Mouse (Mus musculus) c-Kit-positive CD71-positive TER-119-negative erythroid progenitor cells, embryonic 14.5 days (primary cell): ENCODE measurements around the gene Naaa.

Experiments
- DNase-seq: peaks from one replicate; pipeline ENCODE4 v3.0.0-alpha.2; 2013; ENCODE audit warnings: low read depth

Naaa gene

DNA sequence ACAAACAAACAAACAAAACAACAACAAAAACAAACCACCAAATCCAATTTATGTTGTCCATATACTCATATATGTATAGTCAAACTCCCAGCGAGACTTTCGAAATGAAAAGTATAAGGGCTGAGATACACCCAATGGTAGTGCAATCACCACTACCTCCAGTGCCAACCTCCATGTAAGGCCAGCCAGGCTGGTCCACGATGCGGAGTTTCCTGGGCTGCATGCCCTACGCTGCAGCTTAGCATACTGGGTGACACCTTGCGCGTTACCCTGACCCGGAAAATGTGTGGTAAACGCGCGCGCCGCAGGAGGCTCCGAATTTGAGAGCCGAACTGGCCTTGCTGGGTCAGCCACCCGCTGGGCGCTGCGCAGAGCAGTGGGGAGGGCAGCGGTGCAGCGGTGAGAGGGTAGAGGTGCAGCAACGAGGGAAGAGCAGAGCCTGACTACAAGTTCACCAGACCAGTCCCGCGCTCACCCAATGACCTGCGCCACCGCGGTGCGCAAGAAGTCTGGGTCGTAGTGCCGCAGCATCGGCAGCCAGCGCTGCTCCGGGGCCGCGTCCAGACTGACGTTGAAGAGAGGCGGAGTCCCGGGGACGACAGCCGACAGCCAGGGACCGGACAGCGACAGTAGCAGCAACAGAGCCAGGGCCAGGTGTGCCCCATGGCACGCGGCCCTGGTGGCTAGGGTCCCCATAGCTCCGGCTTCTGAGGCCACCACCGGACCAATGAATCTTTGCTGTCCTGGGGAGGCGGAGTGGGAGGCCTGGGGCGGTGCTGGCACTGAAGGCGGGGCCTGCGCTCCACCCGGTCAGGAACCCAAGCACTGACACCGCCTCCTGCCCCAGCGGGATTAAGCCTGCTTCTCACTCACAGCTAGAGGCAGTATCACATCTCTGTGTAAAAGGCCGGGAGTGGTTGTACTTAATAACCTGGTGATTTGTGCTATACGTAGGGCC lies at the start of gene Naaa:
TSS of gene Naaa (minus strand) at position 734 of the 958 bp plus-strand sequence.
- DNase-seq = peak; percentile 67

DNA sequence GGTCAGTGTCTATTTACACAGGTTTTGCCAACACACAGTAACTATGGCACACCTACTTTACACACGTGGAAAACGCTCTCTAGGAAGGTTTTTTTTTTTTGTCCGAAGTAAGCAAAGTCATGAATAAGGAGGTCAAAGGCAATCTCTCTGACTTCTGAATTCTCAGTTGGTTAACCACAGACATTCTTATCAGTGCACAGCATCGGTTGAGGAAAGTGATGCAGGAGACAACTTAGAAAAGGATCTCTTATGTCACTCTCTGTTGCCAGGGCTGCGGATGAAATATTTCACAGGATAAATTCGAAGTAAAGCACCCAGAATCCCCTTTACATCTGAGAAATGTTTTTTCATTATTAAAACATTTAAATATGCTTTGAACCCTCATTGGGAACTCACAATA lies 49.4 kb upstream of the Naaa start:
- DNase-seq = no peak

DNA sequence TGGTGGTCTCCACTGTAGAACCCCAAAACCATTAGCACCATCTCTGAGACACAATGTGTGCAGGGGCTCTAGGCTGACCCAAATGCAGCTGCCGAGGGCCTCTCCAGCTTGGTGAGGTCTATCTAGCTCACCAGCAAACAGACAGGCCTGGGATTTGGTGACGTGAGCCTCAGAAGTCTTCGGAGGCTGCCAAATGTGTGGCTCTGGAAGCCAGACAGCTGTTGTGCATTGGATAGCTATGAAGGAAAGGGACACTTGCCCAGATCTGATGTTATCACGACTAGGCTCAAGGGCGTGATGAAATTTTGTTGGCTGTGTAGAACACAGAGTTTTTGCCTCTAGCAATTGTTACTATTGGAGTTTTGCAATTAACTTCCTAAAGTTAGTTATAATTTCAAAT lies 45.3 kb upstream of the Naaa start:
- no peak for DNase-seq

DNA sequence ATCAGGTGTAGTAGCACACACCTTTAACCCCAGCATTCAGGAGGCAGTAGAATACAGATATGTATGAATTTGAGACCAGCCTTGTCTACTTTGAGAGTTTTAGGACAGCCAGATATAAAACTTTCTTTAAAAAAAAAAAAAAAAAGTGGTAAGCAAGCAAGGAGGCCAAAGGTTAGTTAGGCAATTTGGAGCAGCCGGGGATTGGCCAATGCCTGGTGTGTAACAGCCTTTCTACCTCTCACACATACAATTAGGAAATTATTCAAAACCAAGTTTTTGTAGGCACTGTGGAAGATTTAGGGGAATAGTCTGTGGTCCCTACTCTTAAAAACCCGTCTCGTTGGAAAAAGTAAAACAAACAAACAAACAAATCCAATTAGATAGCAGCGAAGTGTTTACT lies 44.6 kb upstream of the Naaa start:
- DNase-seq = no peak

DNA sequence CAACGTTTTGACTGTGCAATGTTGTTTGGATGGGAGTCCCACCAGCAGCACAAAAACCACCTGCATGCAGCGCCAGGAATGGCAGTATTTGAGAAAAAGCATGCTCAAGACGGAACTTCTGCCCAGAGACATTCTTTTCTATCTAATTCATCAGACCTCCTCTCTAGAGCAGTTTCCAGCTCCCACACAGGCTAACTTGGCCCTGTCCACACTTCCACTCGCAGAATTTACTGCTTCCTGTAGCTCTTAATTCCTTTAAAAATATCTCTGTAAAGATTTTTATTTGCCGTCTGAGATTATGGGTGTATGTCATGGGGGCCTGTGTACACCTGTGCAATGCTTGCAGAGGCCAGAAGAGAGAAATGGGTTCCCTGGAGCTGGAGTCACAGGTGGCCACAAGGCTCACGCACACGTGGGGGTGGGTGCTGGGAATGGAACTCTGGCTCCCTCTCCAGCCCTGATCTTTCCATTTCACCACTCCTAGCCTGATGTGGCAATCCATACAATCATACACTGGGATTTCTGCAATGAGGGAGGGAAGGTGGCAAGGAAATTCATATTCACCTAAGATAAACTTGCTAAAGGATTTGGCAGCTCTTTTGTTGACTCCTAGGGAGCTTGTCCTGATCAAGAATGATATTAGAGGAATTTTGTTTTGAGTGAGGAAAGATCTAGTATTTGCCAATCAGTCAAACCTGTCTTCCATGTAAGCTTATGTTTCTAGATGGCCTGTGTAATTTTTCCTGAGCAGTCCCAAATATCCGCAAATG lies 43.8 kb upstream of the Naaa start:
- DNase-seq = no peak

DNA sequence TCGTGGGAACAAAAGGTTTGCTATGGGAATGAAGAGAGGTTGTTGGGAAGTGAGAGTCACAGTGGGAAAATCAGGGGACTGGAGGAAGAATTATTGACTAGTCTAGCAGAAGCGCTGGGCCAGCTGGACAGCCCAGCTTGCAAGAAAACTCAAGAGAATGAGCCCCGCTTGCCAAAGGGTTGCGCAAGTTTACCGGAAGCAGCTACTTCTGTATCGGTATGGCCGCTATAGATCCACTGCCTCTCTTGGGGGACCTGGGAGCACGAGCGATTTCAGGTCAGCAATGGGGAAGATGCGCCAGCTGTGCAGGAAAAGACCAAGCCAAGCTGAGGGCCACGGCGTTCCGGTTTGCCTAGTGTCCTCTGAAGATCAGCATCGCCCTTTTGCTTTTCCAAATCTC lies 40.6 kb upstream of the Naaa start:
- DNase-seq = no peak

DNA sequence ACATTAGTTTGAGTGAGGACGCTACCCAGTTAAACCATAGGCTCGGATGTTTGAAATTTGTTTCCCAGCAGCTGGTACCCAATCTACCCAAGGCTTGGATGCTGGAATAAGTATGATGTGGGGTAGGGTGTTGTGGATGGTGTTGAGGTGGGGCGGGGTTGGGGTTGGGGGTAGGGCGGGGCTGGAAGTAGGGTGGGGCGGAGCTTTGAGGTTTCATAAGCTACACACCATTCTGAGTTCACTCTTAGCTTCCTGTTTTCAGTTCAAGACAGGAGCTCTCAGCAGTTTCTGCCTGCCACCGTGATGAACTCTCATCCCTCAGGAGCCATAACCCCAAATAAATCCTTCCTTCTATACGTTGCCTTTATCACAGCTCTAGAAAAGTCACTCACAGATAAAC lies 40.1 kb upstream of the Naaa start:
- DNase-seq = no peak

DNA sequence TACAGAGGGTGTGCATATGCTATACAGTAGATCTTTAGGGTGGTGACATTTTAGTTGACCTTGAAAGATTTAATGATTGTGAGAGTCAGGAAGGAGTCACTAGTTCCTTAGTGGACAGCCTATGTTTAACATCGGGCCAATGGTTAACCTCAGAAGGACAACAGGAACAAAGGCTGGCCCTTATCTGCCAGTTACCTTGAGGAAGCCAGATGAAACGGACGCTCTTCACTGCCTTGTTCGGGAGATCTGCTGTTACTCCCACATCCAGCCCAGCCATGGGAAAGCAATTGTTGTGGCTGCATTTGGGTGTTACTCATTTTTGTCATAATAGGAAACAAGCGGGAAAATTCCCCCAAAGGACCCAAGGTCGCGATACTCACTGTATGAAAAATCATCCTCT lies 35.8 kb upstream of the Naaa start:
- no peak for DNase-seq

DNA sequence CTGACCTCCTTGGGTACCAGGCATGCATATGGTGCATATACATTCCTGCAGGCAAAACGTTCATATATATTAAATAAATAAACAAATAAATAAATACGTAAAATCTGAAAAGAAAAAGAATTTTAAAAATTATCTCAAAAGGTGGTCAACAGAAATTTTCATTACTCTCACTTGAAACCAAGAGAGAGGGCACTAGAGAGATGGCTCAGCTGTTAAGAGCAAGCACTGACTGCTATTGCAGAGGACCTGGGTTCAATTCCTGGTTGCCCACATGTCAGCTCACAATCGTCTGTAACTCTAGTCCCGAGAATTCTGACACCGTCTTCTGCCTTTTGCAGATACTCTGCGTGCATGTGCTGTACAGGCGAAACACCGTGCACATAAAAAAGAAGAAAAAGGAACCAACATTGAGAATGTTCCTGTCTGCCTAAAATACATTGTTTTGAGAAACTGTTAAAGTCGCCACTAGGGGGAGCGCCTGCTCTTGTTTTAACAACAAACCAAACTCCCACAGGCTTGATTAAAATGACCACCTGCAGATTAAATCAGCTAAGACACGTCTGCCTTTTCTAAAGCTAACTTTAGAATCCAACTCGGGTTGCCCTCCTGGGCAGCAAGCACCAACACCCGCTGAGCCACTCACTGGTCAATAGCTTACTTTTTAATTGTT lies 34.2 kb upstream of the Naaa start:
- DNase-seq = peak; percentile 79

DNA sequence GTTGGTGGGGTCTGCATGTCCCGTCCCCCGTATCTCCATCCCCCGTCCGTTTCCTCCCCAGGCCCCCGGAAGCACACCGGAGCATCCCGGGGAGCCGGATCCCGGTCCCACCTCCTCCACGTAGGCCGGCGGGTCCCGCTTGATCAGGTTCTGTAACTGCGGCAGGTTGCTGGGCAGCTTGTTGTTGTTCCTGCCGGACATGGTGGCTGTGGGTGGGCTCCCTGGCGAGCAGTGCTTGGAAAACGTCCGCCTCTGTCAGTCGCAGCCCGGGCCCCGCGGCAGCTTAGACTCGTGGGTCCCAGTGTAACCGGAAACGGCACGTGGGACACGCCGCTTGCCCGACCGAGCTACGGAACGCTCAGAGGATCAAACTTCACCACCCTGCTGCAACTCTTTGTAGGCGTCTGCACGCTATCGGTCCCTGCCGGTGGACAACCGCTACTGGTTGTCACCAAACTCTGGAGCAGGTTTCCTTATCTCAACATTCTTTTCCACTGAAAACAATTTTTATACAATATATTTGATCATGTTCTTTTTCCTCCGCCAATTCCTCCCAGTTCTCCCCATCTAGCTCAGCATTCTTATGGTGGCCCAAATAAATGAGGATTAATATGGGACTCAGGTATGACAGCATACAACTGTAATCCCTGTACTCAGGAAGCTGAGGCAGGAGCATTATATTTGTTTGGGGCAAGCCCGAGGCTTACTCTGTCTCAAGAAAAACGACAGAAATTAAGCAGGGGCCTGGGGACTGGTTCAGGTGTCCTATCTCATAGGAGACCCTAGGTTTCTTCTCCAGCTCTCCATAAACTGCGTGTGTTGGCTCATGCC lies 31.9 kb upstream of the Naaa start, which contains the start of gene Sdad1:
TSS of gene Sdad1 (minus strand) at position 799 of the 831 bp plus-strand sequence.
- peak; percentile 91 for DNase-seq

DNA sequence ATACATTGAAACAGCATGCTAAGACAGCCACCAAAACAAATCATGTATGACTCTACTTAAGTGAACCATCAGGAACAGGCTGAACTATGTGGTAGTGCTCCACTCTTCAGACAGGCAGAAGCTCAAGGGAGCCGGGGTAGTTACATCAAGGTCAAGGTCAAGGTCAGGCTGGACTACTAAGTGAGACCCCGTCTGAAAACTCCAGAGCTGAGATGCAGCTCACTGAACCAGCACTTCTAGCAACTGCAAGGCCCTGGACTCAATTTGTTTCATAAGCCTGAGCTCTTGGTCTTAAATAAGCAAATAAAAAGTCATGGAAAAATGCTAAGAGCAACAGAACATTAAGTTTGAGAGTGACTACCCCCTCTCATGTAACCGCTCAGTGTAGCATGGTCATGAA lies 26.3 kb upstream of the Naaa start:
- DNase-seq = no peak

DNA sequence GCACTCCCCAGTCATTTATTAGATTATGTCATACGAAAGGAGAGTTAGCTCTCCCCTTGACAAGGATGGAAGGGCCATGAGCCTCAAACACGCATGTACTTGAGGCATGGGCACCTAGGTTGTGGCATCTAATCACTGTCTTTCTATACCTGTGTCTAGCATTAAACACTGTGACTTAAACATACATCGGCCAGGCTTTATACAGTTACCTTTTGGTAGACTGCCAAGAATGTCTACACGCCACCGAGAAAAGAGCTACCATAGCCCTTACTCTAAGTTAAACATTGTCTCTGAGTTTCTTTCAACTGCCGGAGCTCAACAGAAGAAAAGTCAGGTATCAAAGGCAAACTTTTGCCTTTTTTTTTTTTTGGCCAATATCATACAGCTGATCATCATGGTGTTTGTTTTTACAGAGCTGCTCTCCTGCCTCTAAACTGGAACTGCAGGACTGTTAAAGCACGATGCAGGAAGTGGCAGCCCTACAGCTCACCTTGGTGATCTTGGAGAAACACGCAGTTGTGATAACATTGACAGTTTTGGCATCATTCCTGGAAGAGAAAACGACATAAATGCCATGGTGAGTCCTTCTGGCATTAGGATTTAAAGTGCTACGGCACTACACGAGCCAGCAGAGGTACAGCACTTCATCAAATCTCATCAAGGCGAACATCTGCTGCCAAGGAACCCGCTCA lies 24.3 kb upstream of the Naaa start:
- DNase-seq = no peak

DNA sequence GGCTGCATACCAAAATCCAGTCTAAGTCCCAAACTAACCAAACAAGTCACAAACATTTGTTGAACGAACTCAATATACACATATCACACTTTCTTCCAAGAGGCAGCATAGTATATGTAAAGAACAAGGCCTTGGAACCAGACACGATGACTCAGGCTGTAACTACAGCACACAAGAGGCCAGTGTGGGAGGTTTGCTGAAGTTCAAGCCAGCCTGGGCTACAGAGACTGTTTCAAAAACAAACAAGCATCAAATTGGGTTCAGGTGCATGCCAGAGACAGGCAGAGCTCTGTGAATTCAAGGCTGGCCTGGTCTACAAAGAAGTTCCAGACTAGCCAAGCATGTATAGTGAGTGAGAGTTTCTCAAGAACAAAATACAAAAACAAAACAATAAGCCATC lies 16.6 kb upstream of the Naaa start:
- no peak for DNase-seq

DNA sequence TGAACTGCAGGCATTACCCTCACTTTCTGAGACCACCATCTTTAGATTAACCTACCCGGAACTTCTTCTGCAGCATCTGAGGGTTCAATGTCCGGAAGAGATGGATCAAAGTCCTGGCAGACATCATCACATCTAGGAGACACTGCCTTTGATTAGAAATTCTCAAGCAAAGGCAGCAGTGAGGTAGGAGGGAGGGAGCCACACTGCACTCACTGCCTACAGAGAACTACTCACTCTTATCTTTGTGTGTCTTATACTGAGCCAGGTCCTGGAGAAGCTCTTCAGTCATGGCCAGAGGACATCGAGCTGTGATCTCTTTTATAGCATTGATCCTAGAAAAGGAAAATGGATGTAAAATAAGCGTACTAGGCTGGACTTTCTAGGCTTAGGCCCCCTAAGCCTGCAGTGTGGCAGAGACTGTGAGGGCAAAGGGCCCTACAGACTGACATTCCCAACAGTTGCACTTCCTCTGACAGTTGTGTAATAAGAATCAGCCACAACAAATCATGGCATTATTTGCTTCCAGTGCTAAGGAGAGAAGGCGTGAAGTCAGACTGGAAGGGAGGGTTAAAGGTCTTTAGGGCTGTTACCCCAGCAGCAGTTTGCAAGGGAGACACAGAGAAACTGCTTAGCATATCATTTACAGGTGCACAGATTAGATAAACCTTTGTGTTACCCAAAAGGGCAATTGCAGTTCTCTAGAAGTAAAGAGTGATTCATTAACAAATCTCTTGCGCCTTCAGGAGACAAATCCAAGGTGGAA lies 13.9 kb upstream of the Naaa start:
- no peak for DNase-seq

DNA sequence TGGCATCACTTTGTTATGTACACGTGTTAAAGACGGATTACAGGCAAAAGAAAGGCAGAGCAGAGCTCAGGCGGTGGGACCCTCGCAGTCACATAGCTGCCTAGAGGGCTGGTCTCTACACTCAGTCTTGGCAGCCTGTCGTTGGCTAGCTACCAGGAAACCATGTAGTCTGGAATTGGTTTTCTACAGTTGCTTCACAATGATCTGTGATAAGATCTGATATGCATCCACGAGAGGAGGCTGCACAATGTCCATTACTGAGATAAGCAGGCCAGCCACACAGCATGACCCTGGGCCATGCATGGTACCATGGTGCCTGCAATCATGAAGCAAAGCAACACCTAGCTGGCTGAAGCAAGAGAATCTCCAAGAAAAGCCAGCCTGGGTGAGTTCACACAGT lies 9.9 kb upstream of the Naaa start:
- no peak for DNase-seq

DNA sequence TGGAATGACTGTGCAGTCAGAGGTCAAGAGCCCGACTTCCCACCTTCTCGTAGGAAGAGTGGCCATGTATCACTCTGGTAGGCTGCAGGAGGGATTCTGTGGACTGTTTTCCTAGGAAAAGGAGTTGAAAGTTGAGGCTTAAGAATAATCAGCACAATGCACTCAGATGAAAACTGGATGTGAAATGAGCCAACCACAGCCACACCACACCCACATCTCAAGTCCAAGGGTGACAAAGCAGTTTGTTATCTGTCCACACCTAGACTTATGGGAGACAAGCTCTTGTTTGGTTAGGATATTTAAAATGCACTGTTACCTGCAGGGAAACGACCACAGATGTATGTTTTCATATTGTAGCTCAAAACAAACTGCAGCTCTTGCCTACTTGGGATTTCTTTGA lies 5.1 kb upstream of the Naaa start:
- DNase-seq = peak; percentile 65

DNA sequence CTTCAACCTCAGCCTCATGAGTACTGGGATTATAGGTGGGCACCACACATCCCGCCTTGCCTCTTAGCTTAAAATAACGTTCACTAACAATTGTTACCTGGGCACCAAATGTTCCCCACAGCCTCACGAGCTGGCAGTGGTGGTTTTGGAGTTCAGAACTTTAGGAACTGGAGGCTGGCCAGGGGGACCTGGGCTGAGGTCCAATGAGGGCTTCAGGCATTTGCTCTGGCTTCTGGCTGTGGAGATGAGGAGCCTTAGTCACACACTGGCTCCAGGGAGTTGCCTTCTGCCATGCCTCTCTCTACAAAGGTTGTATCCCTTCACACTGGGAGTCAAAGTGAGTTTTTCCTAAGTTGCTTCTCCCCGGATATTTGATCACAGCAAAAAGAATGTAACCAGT lies 4.6 kb upstream of the Naaa start:
- DNase-seq = no peak

DNA sequence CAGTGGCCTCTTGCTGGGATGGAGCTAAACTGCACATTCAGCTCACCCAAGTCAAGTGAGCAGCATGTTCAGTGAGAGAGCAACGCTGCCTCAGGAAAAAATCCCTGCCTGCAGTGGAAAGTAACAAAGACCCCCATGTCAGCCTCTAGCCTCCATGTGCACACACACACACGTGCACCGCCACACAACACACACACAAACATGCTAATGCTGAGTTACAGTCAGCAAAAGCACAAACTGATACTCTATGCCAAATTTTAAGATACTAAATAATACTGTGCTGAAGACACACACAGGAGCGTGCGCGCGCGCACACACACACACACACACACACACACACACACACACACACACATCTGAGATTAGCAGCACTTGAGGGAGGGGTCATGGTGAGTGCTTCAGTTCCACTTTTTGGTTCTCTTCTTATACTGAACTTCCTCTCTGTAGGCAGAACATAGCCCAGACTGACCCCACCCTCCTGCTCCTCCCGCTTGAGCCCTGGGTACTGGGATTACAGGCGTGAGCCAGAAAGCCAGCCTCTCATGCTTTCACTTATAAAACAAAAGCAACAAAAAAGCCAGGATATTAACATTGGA lies 1.1 kb upstream of the Naaa start:
- no peak for DNase-seq

DNA sequence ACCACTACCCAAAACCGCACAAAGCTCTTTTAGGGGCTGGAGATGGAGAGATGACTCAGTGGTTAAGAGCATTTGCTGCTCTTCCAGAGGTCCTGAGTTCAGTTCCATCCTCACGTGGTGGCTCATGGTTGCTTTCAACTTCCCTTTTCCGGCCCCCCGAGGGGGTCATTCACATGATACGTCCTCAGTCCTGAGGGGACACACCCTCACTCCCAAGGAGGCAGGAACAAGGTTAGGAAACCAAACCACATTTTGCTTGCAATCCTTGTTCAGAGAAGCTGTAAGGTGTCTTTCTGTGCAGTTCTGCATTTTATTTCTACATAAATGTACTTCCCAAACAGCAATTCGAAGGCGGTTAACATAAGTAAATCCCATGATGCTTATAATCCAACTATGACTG lies 7.5 kb downstream of the Naaa start:
- DNase-seq = no peak

DNA sequence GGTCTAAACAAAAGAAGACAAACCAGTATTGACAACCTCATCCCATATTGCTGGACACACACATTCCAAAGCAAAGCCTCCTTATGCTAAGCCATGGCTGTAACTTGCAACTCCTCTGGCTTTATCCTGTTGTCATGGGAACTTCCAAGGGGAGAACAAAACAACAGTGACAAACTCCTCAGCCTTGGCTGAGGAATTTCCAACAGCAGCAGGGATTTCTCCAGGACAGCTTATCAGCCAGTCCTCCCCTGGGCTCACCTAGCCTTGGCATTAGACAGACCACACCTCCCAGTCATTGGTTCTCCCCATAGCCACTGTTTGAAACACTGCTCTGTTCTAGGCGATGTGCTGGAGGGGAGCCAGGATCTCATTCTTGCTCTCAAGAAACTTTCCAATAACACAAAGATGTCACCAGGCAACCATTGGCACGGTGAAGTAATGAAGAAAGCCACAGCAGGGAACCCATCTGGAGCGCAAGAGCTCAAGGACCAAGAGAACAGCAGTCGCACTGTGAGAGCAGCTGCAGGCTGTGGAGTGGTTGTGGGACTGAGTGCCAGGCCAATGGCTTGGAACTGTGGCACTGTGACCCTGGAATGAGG lies 14.1 kb downstream of the Naaa start:
- no peak for DNase-seq
